Mouse (Mus musculus): ENCODE measurements around the gene Atrx. TPM values are rescaled to one million over a fixed set of nuclear protein-coding genes. Genes with fewer than 3 reads are reported as not detected.
"Not testable (repeated sequence)": the region's sequence is repeated elsewhere in the genome, so short reads cannot be mapped to it uniquely, and the experiment has no call there.

Atrx gene
- polyA plus RNA-seq (2016; fragmentation: Nextera tagmentation; extraction: Ambion mirVana), result 181 and 182 TPM in 2 replicates

DNA sequence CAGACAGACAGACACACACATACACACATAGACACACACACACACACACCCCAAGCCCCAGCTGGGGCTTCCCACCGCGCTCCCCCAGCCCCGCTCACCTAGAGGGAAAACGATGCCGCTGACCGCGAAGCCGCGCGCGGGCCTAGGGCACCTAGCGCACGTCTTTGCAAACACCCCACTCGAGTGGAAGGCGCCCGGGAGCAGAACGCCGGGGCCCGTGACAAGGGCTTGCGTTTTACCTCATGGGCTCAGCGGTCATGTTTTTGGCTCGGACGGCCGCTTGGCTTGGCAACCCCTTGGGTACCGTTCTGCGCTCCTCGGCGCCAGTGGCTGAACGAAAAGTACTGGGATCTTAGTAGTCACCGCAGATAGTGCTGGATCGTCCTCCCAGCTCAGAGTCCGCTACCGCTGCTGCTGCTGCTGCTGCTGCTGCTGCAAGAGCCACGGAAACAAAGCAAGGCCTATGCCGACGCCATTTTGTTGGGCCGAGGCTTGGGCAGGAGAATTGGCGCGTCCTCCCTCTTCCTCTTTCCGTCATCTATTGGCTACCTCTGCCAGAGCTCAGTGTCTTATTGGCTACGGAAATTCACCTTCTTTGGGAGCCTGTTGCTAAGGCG is at the start of gene Atrx:
TSS of gene Atrx (minus strand) at position 543 of the 617 bp plus-strand sequence.
- H3K9me3 ChIP-seq, result peaks cover 7% of the 10 kb centered on the region; the same call in 1 of the 2 replicates
- 21% methylated on average over 39 of the region's 42 CpGs for WGBS
- peak within 1 kb of the TSS; percentile 70 for H3K4me3 ChIP-seq
- no peaks in the 10 kb centered on the region for H3K27me3 ChIP-seq (ENCODE audit: poor library complexity, severe bottlenecking)
- DNase-seq (ENCODE audit: extremely low spot score, low spot score), result peak; percentile 80
- H3K27ac ChIP-seq, result peak within 1 kb of the TSS; percentile 98
- peaks cover 27% of the 10 kb centered on the region for H3K36me3 ChIP-seq (replicated peaks)
- peaks cover 2% of the 10 kb centered on the region; the same call in 1 of the 2 replicates for H3K4me1 ChIP-seq

DNA sequence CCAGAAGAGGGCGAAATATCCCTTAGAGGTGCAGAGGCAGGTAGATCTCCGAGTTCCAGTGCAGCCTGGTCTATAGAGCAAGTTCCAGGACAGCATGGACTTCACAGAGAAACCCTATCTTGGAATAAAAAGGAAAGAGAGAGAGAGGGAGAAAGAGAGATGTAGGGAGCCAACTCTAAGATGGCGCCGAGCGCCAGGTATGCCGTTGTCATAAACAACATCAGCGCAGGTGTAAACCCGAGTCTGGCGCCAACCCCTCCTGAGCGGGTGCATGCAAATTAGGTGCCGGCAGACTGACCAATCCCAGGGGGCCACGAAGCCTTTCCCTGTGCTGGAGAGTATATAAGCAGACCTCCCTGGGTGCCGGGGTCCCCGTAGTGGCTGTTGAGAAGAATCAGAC is 27.9 kb upstream of the Atrx start:
- not testable (repeated sequence) for H3K4me3 ChIP-seq; H3K4me1 ChIP-seq; H3K36me3 ChIP-seq (replicated peaks); H3K9me3 ChIP-seq; DNase-seq (ENCODE audit: extremely low spot score, low spot score); H3K27ac ChIP-seq
- peaks cover 12% of the 10 kb centered on the region; the same call in 1 of the 2 replicates for H3K27me3 ChIP-seq (ENCODE audit: poor library complexity, severe bottlenecking)
- WGBS, result 79% methylated on average over 14 of the region's 14 CpGs

DNA sequence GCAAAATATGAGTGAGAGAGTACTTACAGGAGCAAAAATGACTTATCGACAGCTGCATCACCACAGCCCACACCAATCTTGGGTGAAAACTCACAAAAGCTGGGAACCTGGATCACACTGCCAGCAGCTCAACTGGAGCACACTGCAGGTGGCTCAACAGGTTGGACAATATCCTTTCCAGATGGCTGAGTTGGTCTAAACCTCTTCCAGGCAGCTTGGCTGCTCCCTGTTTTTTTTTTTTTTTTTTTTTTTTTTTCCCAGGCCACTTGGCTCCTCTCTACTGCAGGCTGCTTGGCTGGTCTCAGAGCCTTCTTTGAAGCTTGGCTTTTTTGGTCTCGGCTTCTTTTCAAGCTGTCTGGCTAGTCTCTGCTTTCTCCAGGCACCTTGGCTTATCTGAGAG is 24.8 kb upstream of the Atrx start:
- no peaks in the 10 kb centered on the region for H3K9me3 ChIP-seq
- DNase-seq (ENCODE audit: extremely low spot score, low spot score), result no peak
- H3K27me3 ChIP-seq (ENCODE audit: poor library complexity, severe bottlenecking), result peaks cover 12% of the 10 kb centered on the region; the same call in 1 of the 2 replicates
- H3K36me3 ChIP-seq (replicated peaks), result no peaks in the 10 kb centered on the region
- WGBS, result 80% methylated on average over 2 of the region's 2 CpGs
- H3K4me3 ChIP-seq, result no peak overlapping the region
- H3K27ac ChIP-seq, result no peak overlapping the region
- H3K4me1 ChIP-seq, result no peaks in the 10 kb centered on the region

DNA sequence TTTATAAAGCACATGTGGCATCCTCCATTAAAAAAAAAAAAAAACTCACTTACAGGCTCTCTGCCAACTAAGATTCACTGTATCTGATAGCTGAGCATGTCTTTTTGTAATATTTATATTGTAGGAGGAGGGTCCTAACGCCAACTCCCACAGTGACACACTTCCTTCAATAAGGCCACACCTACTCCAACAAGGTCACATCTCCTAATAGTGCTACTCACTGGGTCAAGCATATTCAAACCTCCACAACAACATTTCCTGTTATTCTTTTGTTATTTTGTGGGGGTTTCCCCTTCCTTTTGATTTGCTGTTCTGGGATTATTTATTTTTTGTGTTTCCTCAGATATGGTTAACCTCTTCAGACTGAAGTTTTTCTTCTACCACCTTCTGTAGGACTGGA is 17.2 kb upstream of the Atrx start:
- no peaks in the 10 kb centered on the region for H3K36me3 ChIP-seq (replicated peaks)
- no peaks in the 10 kb centered on the region for H3K27me3 ChIP-seq (ENCODE audit: poor library complexity, severe bottlenecking)
- no peaks in the 10 kb centered on the region for H3K9me3 ChIP-seq
- no peak for DNase-seq (ENCODE audit: extremely low spot score, low spot score)
- H3K4me3 ChIP-seq, result no peak overlapping the region
- 64% methylated on average over 1 of the region's 1 CpGs for WGBS
- H3K4me1 ChIP-seq, result no peaks in the 10 kb centered on the region
- H3K27ac ChIP-seq, result no peak overlapping the region

DNA sequence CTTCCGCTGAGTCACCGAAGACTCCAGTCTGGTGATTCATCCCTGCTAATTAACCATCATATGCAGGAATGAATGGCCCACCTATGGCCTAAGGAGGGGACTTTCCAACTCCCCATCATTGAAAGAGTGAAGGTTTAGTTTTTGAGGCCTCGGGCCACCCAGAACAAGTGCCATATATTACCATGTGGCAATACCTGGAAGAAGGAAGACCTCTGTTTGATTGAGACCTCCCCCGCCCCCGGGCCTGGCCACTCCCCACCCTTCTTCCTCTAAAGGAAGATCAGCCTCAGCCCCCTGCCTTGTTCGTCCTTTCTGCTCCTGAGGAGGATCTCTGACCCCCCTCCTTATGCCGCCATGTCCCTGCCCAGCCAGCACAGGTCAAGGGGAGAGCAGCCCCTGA is 10.0 kb upstream of the Atrx start:
- no peaks in the 10 kb centered on the region for H3K27me3 ChIP-seq (ENCODE audit: poor library complexity, severe bottlenecking)
- no peaks in the 10 kb centered on the region for H3K4me1 ChIP-seq
- WGBS, result 82% methylated on average over 7 of the region's 7 CpGs
- DNase-seq (ENCODE audit: extremely low spot score, low spot score), result no peak
- no peak overlapping the region for H3K27ac ChIP-seq
- H3K9me3 ChIP-seq, result no peaks in the 10 kb centered on the region; the same call in 1 of the 2 replicates
- no peak overlapping the region for H3K4me3 ChIP-seq
- no peaks in the 10 kb centered on the region for H3K36me3 ChIP-seq (replicated peaks)

DNA sequence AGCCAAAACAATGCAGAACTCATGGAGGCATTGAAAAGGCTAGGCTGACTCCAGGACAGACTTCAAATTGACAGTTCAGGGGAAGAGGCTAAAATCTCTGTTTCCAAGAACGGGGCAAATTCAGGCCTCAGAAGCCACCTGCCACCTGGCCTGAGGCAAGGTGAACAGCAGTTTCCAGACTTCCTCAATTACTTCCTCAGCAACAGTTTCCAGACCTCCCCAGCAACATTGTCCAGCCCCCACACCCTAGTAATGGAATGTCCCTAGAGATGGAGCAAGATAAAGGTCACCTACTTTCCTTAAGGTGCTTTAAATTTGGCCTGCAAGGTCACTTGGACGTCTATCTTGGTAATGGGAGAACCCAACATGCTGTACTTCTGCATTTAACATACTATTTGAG is 8.5 kb upstream of the Atrx start:
- DNase-seq (ENCODE audit: extremely low spot score, low spot score), result no peak
- Histone ChIP-seq H3K4me1 (no peaks in the 10 kb centered on the region), H3K9me3 (no peaks in the 10 kb centered on the region; the same call in 1 of the 2 replicates), H3K4me3 (no peak overlapping the region), H3K27ac (no peak overlapping the region), H3K27me3 (ENCODE audit: poor library complexity, severe bottlenecking) (no peaks in the 10 kb centered on the region), H3K36me3 (replicated peaks) (no peaks in the 10 kb centered on the region)
- 62% methylated on average over 2 of the region's 2 CpGs for WGBS

DNA sequence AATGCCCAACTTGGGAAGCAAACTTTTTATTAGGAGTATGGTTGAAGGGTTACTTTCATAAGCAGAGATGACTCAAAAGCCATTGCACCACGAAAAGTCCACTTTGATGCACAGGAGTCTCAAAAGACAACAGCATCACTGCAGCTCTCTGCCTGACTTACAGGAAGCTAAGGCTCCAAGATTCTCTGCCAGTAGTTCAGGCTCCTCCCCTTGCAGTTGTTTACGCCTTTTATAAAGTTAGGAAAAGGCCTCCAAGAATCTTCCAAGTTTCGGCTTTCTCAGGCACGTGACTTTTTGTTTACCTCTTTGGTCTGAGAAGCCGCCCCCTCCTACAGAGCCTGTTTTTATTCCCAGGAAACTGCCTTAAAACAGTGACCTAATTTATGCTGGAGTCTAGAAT is 5.1 kb upstream of the Atrx start:
- WGBS, result 66% methylated on average over 5 of the region's 5 CpGs
- peaks cover 2% of the 10 kb centered on the region; the same call in 1 of the 2 replicates for H3K4me1 ChIP-seq
- H3K9me3 ChIP-seq, result no peaks in the 10 kb centered on the region; the same call in 1 of the 2 replicates
- DNase-seq (ENCODE audit: extremely low spot score, low spot score), result no peak
- no peak overlapping the region for H3K27ac ChIP-seq
- H3K4me3 ChIP-seq, result no peak overlapping the region
- H3K36me3 ChIP-seq (replicated peaks), result no peaks in the 10 kb centered on the region
- H3K27me3 ChIP-seq (ENCODE audit: poor library complexity, severe bottlenecking), result no peaks in the 10 kb centered on the region

DNA sequence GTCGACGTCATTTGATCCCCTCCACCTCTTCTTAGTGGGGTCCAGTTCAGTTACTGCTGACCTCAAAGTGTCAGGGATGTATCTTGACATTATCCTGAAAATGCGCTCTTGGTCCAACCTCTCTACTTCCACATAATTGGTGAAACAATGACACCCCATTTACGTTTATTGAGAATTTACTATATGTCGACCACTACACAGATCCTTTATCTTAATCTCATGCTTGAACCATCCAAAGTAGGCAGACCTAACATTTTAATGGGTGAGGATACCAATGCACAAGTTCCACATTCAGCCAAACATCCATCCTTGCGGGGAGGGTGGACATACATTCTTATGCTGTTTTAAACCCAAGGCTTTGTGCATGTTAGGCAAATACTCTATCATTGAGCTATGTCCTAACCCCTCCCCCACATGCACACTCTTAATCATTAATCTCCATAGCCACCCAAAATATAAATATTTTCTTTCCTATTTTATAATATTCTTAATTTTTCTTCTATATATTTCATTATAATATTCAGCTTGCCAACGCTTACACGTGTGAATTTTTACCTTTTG is 355 bp upstream of the Atrx start:
- WGBS, result 35% methylated on average over 8 of the region's 8 CpGs
- no peaks in the 10 kb centered on the region for H3K27me3 ChIP-seq (ENCODE audit: poor library complexity, severe bottlenecking)
- 0 out of 2 replicates have a peak, but pooled peaks cover under 1% of the 10 kb centered on the region for H3K9me3 ChIP-seq
- peaks cover 22% of the 10 kb centered on the region for H3K36me3 ChIP-seq (replicated peaks)
- peaks cover 2% of the 10 kb centered on the region; the same call in 1 of the 2 replicates for H3K4me1 ChIP-seq
- peak overlapping the region; percentile 70 for H3K4me3 ChIP-seq
- peak overlapping the region; percentile 98 for H3K27ac ChIP-seq
- no peak for DNase-seq (ENCODE audit: extremely low spot score, low spot score)

DNA sequence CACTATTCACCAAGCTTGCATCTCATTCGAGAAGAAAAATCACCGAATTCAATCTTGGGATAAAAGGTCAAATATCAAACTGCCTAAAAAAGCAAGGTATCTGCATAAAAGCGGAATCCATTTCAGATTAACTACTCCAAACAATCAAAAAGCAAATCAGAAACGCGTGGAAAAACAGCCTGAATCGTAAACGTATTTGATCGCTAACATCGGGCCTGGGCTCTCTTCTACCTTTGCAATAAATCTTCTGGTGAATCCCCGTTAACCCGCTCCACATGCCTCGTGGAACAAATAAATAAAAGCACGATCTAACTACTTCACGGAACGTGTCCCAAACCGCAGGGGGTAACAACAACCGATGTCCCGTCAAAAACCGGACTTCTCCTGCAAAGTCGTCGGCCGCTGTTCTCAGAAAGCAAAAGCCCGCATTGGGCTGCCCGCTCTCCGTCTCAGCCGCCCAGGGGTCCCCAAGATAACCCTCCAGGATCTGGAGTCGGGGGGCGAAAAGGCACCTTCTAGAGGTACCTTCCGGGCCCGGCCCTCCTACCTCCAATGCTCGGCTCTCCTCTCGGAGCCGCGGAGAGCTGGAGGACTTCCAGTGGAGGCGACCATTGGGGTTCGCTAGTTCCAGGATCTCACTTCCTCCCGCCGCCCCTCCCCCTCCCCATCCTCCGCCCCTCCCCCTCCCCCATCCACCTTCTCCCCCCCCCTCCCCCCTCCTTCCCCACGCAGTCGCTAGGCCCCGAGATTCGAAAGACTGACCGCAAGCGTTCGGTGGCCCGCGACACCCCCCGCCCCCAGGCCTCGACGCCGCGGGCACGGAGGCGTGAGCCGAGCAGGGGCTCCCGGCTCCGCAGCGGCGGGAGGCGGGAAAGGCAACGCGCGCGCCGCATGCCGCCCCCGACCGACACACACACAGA is 1.0 kb downstream of the Atrx start:
- WGBS, result 20% methylated on average over 36 of the region's 69 CpGs
- no peaks in the 10 kb centered on the region for H3K27me3 ChIP-seq (ENCODE audit: poor library complexity, severe bottlenecking)
- H3K9me3 ChIP-seq, result peaks cover 13% of the 10 kb centered on the region; the same call in 1 of the 2 replicates
- H3K27ac ChIP-seq, result peak overlapping the region; percentile 98
- peak overlapping the region; percentile 70 for H3K4me3 ChIP-seq
- H3K4me1 ChIP-seq, result peaks cover 2% of the 10 kb centered on the region; the same call in 1 of the 2 replicates
- peaks cover 35% of the 10 kb centered on the region for H3K36me3 ChIP-seq (replicated peaks)
- peak; percentile 48 for DNase-seq (ENCODE audit: extremely low spot score, low spot score)

DNA sequence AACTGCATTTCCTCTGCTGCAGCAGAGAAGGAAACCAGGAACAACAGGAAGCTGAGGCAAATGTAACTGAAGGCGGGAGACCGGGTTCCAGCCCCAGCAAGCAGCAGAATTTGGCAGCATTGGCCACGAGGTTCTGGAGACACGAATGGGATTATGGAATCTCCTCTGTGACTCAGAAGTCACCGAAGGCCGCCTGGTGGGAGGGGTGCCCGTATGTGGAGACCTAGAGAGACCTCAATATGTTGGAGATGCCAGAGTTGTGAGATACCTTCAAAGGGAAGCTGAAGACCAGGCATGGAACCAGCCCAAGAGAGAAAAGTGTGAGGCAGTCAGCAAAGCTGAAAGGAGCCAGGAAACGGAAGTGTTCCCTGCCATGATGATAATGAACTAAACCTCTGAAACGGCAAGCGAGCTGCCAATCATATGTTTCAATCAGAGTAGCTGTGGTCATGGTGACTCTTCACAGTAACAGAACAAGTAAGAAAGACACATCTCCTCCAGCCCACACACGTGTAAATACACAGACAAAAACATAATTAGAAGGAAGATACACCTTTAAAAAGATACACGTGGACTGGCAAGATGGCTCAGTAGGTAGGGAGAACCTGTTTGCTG is 3.0 kb downstream of the Atrx start:
- no peak overlapping the region for H3K4me3 ChIP-seq
- 88% methylated on average over 12 of the region's 12 CpGs for WGBS

DNA sequence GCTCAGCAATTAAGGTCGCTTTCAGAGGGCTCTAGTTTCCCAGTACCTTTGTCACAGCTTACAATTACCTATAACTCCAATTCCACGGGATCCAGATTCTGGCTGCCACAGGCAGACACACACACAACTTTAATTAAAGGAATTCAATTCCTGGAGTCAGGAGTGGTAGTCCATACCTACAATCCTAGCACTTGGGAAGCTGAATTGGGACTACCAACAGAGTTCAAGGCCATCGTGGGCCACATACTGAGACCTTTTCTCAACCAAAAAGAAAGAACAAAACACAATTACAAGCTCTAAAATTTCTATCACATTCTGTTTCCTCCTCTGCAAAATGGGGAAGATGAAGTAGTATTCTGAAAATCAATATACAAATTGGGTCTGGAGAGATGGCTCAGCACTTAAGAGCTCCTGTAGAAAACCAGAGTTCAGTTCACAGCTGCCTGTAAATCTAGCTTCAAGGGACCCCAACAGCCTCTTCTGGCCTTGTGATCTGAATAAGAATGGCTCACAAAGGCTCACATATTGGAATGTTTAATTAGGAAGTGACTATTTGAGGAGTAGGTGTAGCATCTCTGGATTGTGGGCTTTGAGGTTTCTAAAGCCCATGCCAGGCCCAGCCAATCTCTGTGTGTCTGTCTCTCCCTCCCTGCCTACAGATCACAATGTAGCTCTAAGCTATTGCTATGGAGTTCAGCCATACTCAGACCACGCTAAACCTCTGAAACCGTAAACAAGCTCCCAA is 4.7 kb downstream of the Atrx start:
- Histone ChIP-seq H3K4me1 (peaks cover under 1% of the 10 kb centered on the region; the same call in 1 of the 2 replicates), H3K9me3 (peaks cover 18% of the 10 kb centered on the region), H3K27me3 (ENCODE audit: poor library complexity, severe bottlenecking) (no peaks in the 10 kb centered on the region), H3K4me3 (no peak overlapping the region), H3K27ac (no peak overlapping the region), H3K36me3 (replicated peaks) (peaks cover 46% of the 10 kb centered on the region)
- 88% methylated on average over 5 of the region's 5 CpGs for WGBS
- DNase-seq (ENCODE audit: extremely low spot score, low spot score), result no peak

More for the DNA sequence above, 3.0 kb downstream of the Atrx start:
- Histone ChIP-seq H3K4me1 (peaks cover 2% of the 10 kb centered on the region; the same call in 1 of the 2 replicates), H3K9me3 (peaks cover 18% of the 10 kb centered on the region), H3K36me3 (replicated peaks) (peaks cover 43% of the 10 kb centered on the region), H3K27me3 (ENCODE audit: poor library complexity, severe bottlenecking) (no peaks in the 10 kb centered on the region), H3K27ac (no peak overlapping the region)
- DNase-seq (ENCODE audit: extremely low spot score, low spot score), result no peak

DNA sequence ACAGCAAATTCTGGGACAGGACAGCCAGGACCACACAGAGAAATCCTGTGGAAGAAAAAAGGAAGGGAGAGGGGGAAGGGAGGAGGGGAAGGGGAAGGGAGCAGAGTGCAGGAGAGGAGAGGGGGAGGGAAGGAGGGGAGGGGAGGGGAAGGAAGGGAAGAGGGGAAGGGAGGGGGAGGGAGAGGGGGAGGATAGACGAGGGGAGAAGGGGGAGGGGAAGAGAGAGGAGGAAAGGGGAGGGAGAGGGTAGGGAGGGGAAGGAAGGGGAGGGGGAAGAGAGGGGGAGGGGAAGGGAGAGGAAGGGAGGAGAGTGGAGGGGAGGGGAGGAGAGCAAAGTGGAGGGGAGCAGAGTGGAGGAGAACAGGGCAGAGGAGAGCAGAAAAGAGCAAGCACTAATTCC is 5.3 kb downstream of the Atrx start:
- Histone ChIP-seq H3K36me3 (replicated peaks) (peaks cover 52% of the 10 kb centered on the region), H3K4me1 (no peaks in the 10 kb centered on the region), H3K9me3 (peaks cover 18% of the 10 kb centered on the region), H3K27ac (no peak overlapping the region), H3K27me3 (ENCODE audit: poor library complexity, severe bottlenecking) (no peaks in the 10 kb centered on the region), H3K4me3 (no peak overlapping the region)
- WGBS, result no CpG with 5 or more reads among the region's 1 CpGs
- no peak for DNase-seq (ENCODE audit: extremely low spot score, low spot score)
